Mouse (Mus musculus): ENCODE results near the gene Abcd3.
A peak's percentile ranks its signal among the peaks of the same experiment; 100 is the strongest.
"Not testable (repeated sequence)": the region's sequence is repeated elsewhere in the genome, so short reads cannot be mapped to it uniquely, and the experiment has no call there.

Gene Abcd3

DNA sequence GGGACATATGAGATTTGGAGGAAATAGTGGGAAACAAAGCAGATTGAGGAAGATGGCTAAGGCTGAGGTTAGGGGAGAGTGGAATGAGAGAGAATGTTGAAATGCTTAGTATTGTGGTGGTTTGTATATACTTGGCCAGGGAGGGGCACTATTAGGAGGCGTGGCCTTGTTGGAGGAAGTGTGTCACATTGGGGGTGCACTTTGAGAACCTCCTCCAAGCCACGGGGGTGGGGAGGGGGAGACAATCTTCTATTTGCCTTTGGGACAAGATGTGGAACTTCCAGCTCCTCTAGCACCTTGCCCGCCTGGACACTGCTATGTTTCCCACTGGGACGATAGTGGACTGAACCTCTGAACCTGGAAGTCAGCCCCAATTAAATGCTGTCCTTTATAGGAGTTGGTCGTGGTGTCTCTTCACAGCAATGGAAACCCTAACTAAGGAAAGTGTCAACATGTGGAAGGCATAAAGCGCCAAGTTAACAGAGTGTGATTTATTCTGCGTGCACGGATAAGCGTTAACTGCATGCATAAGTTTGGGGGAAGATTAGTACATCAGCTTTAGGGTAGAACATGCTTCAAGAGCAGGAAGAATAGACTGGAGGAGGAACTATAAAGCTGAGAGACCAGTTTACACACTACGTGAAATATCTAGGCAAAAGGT is 3.8 kb upstream of the Abcd3 start:
- DNase-seq (ENCODE audit: inconsistent ontology term), result no peak

DNA sequence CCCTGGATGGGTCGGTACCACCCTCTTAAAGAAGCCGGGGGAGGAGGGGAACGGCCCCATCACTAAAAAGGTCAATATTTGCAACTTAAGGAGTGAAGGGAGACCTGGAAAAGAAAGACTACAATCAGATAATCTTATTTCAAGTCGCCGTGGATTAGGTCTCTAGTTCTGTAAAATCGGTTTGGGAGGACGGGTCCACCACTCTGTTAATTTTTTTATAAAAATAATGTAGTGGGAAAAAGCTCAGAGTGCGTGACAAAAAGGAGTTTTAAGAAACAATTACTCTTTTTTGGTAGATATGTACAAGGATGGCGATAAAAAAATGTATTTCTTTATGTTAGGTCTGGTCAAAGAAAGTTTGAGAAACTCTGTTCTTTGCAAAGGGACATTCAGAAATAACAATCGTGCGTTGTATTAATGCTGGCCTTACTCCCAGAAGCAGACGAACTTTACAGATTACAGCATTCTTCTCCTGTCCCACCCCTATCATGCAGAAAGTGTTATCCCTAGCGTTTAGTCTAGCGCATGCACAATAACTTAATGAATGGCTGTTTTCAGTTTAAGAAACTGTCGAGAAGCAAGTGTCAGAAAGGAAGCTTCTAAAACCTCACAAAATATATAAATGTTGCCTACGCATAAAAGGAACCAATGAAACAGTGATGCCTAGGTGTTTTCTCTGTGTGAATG is 590 bp upstream of the Abcd3 start:
- peak; percentile 67 for DNase-seq (ENCODE audit: inconsistent ontology term)

DNA sequence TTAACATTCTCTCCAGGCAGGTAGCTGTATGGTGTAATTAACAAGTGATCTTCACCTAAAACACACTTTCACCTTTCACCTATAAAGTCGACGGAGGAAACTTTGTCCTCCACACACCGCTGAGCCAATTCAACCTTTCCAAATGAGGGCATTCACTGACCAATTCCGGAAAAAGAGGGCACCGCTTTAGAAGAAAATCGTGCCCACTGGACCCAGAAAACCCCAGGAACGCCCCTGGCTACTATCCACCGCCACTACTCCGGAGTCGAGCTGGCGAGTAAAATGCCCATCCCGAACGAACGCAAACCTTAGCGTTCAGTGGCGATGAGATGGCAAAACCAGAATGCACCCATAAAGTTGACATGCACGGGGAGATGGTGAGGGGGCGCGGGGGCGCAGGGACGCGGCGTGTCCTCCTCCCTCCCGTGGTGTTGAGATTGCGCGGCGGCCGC is 663 bp downstream of the Abcd3 start:
- no peak for DNase-seq (ENCODE audit: inconsistent ontology term)

DNA sequence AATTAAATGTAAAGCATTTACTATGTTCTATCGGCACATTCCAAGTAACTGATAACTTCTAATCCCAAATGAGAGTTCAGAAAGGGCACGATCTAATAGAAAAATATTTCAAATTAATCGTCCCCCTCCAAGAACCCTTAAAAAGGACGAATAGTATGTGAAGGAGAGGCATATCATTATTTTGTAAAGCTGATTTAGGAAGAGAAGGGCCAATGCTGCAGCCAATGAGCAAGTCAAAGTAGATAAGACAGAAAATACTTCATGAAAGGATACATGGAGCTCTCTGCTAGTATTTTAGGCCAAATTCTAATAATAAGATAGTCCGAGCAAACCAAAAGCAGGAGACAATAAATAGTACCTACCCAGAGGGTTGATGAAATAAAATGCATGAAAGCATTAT is 1.3 kb downstream of the Abcd3 start:
- DNase-seq (ENCODE audit: inconsistent ontology term), result no peak

DNA sequence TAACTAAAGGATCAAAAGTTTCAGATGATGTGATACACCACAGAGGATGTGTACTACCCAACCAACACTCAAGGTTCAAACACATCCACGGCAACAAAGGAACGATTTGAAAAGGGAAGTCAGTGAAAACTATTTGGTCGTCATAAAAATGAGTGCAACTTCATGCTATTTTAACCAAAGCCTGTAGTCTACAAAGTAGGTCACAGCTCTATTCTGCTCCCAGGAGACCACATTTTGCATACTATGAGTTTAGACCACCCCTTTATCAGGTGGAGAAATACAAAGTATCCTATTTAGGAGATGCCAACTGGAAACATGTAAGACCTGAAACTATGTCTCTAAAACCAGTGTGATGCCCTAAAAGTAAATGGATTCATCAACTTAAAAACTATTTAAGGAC is 6.9 kb downstream of the Abcd3 start:
- no peak for DNase-seq (ENCODE audit: inconsistent ontology term)

DNA sequence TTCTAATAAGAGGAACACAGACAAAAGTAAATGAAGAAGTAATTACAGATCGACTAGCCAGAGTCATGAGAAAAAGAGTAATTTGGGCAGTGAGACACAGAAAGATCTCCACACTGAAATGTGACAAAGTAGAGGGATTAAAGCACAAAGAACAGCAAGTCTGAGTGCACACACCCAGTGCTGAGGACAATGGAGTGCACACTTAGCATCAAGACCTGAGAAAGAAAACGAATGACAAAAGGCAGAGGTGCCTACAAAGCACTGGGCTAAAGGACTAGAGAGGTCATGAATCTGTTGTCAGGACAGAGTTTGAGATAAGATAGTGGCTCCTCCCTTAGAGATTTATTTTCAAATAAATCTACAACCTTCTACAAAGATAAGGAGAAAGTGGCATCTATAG is 20.9 kb downstream of the Abcd3 start:
- DNase-seq (ENCODE audit: inconsistent ontology term), result no peak

DNA sequence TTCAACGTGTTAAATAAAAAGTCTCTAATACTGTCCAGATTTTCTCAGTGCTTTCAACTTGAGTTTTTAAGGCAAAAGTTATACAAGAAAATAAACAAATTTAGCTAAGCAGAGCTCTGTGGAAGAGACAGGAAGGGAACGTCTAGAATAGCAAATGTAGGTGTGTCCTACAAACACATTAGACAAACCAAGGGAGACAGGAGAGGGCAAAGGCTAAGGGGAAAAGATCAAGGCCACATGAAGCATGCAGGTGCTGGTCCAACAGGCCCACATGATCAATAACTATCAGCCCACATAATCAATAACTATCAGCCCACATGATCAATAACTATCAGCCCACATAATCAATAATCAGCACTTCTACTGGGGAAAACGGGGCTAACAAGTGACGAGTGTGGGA is 22.9 kb downstream of the Abcd3 start:
- no peak for DNase-seq (ENCODE audit: inconsistent ontology term)

DNA sequence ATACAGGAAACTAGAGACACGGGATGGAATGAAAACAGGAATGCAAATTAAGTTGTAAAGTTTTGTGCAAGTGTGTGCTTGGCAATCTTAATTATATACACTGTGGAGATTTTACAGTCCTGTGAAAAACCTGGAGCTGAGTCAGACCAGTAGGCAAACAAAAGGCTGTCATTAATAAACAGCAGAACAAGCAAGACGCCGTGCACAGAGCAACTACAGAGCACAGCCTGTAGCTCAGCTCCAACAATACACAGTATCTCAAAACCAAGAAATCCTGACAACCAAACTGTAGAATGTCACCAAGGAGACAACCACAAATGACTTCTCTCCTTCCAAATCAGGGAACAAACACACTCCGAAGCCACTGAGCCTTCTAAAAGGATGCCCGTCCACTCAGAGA is 24.7 kb downstream of the Abcd3 start:
- peak; percentile 8 for DNase-seq (ENCODE audit: inconsistent ontology term)

DNA sequence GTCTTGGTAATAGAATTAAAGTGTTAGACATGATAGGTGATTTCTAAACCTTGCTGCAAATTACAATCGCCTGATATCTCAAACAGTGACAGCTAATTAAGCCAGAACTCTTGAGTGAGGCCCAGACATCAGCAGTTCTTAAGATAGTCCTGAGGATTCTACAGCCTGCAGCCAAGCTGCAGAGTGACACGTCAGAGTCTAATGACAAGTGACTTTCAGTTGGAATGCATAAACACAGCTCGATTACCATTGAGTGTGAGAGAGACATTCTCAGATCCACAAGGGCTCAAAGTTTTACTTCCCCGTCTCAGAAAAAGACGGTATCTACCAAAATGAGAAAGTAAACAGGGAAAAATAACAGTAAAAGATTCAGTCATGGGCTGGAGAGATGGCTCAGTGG is 25.3 kb downstream of the Abcd3 start:
- no peak for DNase-seq (ENCODE audit: inconsistent ontology term)

DNA sequence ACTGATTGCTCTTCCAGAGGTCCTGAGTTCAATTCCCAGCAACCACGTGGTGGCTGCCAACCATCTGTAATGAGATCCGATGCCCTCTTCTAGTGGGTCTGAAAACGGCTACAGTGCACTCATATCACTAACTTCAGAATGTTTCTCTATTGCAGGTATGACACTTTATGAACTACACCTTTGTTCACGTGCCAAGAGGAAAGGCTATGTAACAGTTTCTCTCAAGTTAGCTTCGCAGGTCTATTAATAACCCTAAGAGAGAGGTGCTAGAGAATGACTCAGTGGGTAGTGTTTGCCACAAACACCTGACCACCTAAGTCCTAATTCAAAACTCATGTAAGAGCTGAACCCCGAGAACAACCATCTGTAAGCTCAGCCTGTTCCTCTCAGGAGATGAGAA is 32.1 kb downstream of the Abcd3 start:
- DNase-seq (ENCODE audit: inconsistent ontology term), result no peak

DNA sequence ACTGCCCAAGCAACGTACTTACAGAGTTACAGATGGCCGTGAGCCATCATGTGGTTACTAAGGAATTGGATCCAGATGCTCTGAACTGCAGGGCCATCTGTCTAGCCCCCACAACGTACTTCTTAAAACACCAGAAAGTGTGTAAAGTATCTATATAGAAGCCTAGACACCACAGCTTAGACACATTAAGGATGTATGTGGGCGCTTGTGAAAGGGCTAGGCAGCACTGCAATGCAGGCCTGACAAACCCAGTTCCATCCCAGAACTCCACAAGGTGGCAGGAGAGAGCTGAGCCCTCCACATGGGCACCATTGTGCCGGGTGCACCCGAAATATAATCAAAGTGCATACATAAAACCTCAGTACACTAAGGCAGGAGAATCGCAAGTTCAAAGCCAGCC is 37.2 kb downstream of the Abcd3 start:
- DNase-seq (ENCODE audit: inconsistent ontology term), result peak; percentile 17

DNA sequence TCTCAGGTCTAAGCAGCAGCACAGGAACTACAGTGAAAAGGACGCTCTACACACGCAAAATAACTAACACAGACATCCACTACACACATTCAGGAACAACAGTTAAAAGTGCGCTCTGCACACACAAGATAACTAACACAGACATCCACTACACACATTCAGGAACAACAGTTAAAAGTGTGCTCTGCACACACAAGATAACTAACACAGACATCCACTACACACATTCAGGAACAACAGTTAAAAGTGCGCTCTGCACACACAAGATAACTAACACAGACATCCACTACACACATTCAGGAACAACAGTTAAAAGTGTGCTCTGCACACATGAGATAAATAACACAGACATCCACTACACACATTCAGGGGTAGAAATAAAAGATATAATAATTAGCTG is 41.8 kb downstream of the Abcd3 start:
- not testable (repeated sequence) for DNase-seq (ENCODE audit: inconsistent ontology term)

DNA sequence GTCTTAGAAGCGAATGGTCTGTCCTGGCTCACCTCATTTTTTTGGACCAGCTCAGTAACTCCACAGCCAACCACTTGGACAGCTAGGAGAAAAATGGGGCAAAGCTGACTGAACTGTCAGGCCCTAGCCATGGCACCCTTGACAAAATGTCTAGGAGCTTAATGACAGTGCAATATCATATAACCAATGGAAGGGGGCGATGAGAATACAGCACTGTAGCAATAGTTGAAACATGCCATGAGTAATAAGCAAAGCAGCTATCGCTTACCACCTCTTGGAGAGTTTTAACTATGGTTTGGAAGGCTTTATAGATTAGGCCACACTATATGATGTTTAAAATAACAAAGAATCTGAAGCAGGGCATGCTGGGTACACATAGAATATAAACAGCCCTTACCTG is 46.3 kb downstream of the Abcd3 start:
- DNase-seq (ENCODE audit: inconsistent ontology term), result no peak

DNA sequence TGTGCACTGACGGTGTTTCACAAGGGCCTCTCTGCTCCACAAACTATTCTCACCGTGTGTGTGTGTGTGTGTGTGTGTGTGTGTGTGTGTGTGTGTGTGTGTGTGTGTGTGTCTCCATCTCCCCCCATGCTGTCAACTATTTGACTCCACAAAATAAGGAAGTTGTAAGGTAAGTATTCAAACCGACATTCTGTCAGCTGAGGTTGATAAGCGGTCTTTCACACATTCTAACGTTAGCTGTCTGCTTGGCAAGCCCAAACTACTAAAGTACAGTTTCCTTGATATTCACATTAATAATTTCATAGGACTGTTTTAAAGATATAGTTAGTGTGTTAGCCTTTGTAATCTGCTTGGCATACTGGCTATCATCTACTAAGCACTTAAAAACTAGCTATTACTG is 48.3 kb downstream of the Abcd3 start:
- no peak for DNase-seq (ENCODE audit: inconsistent ontology term)

DNA sequence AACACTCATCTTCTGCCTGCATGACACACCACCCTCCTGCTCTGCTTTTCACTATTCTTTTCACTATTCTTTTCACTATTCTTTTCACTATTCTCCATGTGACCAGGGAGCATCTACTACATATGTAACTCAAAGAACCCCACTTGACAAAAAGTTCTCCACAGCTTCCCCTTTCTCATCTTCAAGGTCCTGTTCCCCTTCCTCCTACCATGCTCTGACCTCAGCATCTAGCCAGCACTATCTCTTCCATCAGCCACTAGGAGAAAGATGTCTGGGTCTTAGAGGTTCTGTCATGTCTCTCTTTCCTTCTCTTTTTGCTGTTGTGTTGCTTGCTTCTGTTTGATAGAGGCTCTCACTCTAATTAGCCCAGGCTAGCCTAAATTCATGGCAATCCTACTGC is 49.1 kb downstream of the Abcd3 start:
- DNase-seq (ENCODE audit: inconsistent ontology term), result no peak

DNA sequence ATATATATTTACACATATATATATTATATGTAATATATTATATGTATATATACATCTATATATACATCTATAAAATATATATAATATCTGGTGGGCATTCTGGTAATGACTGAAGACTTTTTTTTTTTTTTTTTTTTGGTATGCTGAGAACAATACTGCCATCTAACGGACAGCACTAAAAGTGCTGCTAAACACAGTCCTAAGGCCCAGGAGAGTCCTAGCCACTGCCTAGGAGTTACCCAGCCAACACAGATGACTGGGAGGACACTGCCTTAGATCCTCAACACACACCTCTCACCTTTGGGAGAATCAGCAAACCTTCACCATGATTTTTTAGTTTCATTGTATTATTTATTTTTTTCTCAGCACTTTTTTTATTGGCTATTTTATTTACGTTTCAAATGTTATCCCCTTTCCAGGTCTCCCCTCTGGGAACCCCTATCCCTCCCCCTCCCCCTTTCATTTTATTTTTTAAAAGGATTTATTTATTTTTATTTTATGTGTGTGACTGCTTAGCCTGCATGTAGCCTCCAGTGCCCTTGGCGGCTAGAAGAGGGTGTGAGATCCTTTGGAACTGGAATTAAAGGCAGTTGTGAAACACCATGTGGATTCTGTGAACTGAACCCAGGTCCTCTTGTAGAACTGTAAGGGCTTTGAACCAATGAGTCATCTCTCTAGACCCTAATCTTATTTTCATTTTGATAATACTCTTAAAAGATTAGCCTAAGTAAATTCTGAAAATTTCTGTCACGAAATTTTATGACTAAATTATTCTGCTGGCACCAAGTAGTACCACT is 52.8 kb downstream of the Abcd3 start:
- DNase-seq (ENCODE audit: inconsistent ontology term), result no peak

DNA sequence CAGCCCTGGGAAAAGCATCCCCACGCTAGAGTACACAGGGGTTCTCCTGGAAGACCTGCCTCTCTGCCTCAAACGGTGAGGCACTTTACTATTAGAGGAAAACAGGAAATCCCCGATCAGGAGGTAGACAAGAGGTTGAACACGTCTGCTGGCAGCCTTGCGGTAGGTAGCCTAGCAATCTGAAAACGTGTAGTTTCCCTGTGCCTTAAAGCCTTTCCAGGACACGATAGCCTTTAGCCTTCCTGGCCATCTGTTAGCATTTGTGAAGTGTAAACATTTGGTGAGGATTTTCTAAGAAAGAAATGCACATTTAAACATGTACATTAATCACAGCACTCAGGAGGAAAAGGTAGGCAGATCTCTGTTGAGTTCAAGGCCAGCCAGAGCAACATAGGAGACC is 56.7 kb downstream of the Abcd3 start:
- DNase-seq (ENCODE audit: inconsistent ontology term), result no peak

DNA sequence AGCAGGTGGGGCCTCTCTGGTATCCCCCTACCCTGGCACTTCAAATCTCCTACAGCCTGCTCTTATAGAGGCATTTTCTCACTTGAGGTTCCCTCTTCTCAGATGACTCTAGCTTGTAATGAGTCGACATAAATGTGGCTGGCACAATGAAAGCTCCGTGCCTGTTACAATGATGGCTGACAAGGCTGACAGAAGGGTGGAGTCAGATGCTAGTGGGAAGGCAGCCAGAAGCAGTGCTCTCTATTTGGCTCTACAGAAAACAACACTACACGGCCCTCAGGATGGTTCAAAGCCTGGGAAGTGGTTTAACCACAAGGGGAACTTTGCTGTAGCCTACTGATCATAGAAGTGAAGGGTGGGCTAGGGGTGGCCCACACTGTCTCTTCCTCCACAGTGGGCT is 60.0 kb downstream of the Abcd3 start:
- no peak for DNase-seq (ENCODE audit: inconsistent ontology term)

DNA sequence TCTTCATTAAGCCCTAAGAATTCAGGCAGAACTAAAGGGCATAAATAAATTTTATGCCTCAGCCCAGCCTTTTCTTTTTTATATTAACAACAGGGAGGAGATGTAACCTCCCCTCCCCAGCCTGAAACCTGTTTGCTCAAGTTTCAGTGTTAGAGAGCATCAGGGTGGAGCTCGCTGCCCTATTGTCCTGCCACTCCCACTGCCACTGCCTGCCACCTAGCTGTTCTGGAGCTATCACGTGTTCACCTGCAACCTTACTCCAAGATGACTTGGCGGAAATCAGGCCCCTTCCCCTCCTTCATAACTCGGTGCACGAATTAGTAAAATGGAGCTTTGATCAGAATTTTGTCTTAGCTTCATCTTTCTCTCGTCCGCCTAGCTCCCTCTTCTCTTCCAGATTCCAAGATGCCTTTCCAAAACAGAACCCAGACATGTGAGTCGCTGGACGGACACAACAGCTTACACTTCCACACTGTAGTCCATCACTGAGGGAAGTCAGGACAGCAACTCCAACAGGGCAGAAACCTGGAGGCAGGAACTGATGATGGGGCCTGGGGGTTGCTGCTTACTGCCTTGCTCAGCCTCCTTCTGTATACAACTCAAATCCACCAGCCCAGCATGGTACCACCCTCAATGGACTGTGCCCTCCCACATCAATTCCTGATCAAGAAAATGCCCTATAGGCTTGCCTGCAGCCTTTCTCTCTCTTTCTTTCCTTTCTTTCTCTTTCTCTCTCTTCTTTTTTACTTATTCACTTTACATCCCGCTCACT is 60.6 kb downstream of the Abcd3 start:
- DNase-seq (ENCODE audit: inconsistent ontology term), result not testable (repeated sequence)

DNA sequence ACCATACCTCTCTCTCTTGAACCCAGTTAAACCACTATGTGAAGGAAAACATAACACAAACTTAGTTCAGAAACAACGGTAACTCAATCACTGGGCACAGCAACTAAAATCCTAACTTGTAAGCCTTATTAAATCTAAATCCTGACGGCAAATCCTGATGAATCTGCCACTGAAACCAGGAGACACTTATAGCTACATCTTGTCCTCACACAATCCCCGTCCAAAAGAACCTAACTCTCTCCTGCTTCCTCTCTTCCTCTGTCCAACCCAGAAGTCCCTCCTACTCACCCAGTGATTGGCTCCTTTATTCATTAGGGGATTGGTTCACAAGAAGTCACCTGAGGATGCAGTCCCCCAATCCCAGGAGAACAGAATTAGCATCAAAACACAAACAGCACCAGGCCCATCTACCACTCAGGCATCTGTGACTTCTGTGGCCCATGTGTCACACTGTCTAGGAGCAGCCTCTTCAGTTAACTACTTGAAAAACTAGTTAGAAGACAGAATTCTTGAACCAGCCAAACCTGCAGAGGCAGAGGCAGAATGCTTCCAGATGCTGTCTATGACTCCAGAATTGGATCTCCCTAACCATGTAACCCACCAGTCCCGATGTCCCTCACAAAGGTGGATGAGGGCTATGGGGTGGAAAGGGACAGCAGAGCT is 73.8 kb downstream of the Abcd3 start:
- DNase-seq (ENCODE audit: inconsistent ontology term), result not testable (repeated sequence)

DNA sequence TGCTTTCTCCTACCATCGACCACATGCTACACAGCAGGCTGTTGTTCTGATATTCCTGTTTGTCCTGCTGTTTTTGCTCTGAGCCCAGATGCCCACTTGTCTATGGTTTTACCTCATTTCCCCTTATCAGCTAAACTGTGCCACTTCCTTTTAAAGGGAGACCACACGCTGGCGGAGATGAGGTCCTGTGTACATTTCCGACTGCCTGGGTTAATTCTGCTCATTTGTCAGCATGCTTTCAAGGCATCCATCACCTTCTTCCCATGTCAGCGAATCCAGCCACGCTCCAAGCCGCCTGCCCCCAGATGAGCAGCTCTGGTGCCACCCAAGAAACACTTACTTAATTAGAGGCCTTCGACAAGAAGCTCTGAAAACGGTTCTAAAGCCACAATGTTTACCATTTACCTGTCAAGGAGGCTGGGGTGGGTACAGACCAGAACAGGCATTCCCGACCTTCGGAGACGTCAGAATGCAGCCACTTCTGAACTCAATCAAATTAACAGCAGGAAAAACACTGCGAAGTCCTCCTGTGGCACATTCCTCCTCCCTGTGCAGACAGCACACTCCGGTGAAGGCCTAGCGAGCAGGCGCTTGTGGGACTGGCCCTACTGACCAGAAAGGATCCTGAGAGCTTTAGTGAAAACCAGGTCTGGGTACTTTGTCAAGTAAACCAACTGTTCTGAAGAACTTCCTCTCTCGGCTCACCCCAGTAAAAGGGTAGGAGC is 75.5 kb downstream of the Abcd3 start:
- no peak for DNase-seq (ENCODE audit: inconsistent ontology term)
